Mouse (Mus musculus): ENCODE measurements around the gene Ccdc174. TPM values are rescaled to one million over a fixed set of nuclear protein-coding genes. Genes with fewer than 3 reads are reported as not detected.
"Not testable (repeated sequence)": the region's sequence is repeated elsewhere in the genome, so short reads cannot be mapped to it uniquely, and the experiment has no call there.

The Ccdc174 gene
- polyA plus RNA-seq, 1 experiment from 2014 or later = 33.4 TPM

GRCm38 (mm10) chr6:91901505-91901904 is 23.7 kb downstream of the Ccdc174 start:
- H3K27me3 ChIP-seq (ENCODE audit: control insufficient read depth, insufficient read depth, low read length) = no peaks in the 10 kb centered on the region
- H3K36me3 ChIP-seq (ENCODE audit: control insufficient read depth, insufficient read depth, low read length) = peaks cover 49% of the 10 kb centered on the region
- no peak overlapping the region for H3K27ac ChIP-seq (ENCODE audit: low read depth, low read length)
- H3K4me3 ChIP-seq (ENCODE audit: low read length) = no peak overlapping the region
- no peaks in the 10 kb centered on the region for H3K4me1 ChIP-seq (ENCODE audit: control insufficient read depth, insufficient read depth, low read length)
- no peak overlapping the region for H3K9ac ChIP-seq (ENCODE audit: low read depth, low read length)
- no peaks in the 10 kb centered on the region for H3K9me3 ChIP-seq (ENCODE audit: control insufficient read depth, low read length)
- 36% methylated on average over 5 of the region's 5 CpGs for WGBS
- ATAC-seq (ENCODE audit: low FRiP score, low TSS enrichment) = peak; percentile 39; the same call in 1 of the 2 replicates
- H3K4me2 ChIP-seq (replicated peaks; ENCODE audit: low read depth, low read length) = no peak overlapping the region

DNA sequence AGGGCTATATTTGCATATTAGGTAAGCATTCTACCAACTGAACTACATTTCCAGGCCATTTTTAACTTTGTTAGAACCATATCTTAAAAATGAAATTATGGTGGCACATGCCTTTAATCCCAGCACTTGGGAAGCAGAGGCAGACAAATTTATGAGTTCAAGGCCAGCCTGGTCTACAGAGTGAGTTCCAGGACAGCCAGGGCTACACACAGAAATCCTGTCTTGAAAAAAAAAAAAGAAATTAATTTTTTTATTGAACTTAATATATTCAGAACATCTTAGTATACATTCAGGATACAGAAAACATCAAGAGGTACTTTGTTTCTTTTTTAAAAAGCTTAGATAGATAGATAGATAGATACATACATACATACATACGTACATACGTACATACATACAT is 24.7 kb downstream of the Ccdc174 start, which contains the start of gene 4930590J08Rik:
4930590J08Rik (plus strand) TSS at position 301 of the 400 bp plus-strand sequence.
- H3K36me3 ChIP-seq (ENCODE audit: control insufficient read depth, insufficient read depth, low read length) = peaks cover 39% of the 10 kb centered on the region
- H3K4me3 ChIP-seq (ENCODE audit: low read length); H3K9ac ChIP-seq (ENCODE audit: low read depth, low read length); H3K9me3 ChIP-seq (ENCODE audit: control insufficient read depth, low read length); ATAC-seq (ENCODE audit: low FRiP score, low TSS enrichment); H3K27me3 ChIP-seq (ENCODE audit: control insufficient read depth, insufficient read depth, low read length); H3K4me1 ChIP-seq (ENCODE audit: control insufficient read depth, insufficient read depth, low read length); H3K4me2 ChIP-seq (replicated peaks; ENCODE audit: low read depth, low read length); H3K27ac ChIP-seq (ENCODE audit: low read depth, low read length): not testable (repeated sequence)
- 98% methylated on average over 2 of the region's 2 CpGs for WGBS

- H3K4me2 ChIP-seq (replicated peaks; ENCODE audit: low read depth, low read length) = no peak overlapping the region
- H3K4me3 ChIP-seq (ENCODE audit: low read length) = no peak overlapping the region
- no peaks in the 10 kb centered on the region for H3K27me3 ChIP-seq (ENCODE audit: control insufficient read depth, insufficient read depth, low read length)
- no peak overlapping the region for H3K27ac ChIP-seq (ENCODE audit: low read depth, low read length)
- H3K4me1 ChIP-seq (ENCODE audit: control insufficient read depth, insufficient read depth, low read length) = no peaks in the 10 kb centered on the region
- WGBS = 90% methylated on average over 10 of the region's 10 CpGs
- H3K9me3 ChIP-seq (ENCODE audit: control insufficient read depth, low read length) = no peaks in the 10 kb centered on the region
- ATAC-seq (ENCODE audit: low FRiP score, low TSS enrichment) = no peak
- no peaks in the 10 kb centered on the region for H3K36me3 ChIP-seq (ENCODE audit: control insufficient read depth, insufficient read depth, low read length)
- no peak overlapping the region for H3K9ac ChIP-seq (ENCODE audit: low read depth, low read length)
These were observed 36.2 kb downstream of the Ccdc174 start for GRCm38 (mm10) chr6:91914011-91914410.

- H3K4me3 ChIP-seq (ENCODE audit: low read length) = no peak overlapping the region
- H3K27me3 ChIP-seq (ENCODE audit: control insufficient read depth, insufficient read depth, low read length) = no peaks in the 10 kb centered on the region
- WGBS = 34% methylated on average over 4 of the region's 4 CpGs
- no peak overlapping the region for H3K9ac ChIP-seq (ENCODE audit: low read depth, low read length)
- H3K4me1 ChIP-seq (ENCODE audit: control insufficient read depth, insufficient read depth, low read length) = no peaks in the 10 kb centered on the region
- H3K9me3 ChIP-seq (ENCODE audit: control insufficient read depth, low read length) = no peaks in the 10 kb centered on the region
- no peak overlapping the region for H3K27ac ChIP-seq (ENCODE audit: low read depth, low read length)
- H3K4me2 ChIP-seq (replicated peaks; ENCODE audit: low read depth, low read length) = no peak overlapping the region
- no peaks in the 10 kb centered on the region for H3K36me3 ChIP-seq (ENCODE audit: control insufficient read depth, insufficient read depth, low read length)
- no peak for ATAC-seq (ENCODE audit: low FRiP score, low TSS enrichment)
These were observed 39.4 kb downstream of the Ccdc174 start for GRCm38 (mm10) chr6:91917286-91917685.

DNA sequence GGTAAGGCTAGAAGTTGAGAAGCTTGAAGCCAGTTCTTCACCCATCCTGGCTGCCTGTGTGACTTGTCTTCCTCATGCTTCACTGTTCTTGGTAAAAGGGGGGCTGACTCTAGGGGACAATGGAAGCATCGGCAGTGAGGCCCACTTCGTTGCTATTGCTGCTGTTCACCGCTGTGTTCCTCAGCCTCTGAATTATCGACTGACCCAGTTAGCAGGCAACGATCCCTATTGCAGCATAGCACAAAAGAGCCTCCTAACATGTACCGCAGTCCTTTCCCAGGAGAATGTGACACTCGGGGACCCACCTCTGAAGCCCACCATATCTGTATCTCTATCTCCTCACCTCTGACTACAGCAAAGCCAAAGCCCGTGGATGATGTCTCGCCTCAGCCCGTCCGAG is 39.9 kb downstream of the Ccdc174 start:
- H3K9me3 ChIP-seq (ENCODE audit: control insufficient read depth, low read length) = no peaks in the 10 kb centered on the region
- no peak for ATAC-seq (ENCODE audit: low FRiP score, low TSS enrichment)
- WGBS = 87% methylated on average over 11 of the region's 11 CpGs

DNA sequence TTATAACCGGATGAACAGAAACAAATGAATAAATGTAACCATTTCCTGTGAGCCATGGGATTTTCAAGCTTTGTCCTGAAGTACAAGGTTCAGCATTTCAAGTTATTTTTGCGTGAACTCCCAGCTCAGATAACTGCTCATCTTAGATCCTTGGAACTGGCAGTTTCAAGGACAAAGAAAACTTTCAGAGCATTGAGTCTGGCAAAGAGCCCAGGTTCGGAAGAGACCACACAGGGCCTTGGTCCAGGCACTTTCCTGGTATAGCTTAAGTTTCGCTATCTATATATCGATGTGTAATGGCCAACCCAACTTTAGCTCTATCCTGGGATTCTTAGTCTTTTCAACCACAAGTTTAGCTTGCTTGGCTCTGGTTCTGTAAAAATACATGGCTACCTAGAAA is 53.4 kb downstream of the Ccdc174 start:
- H3K27me3 ChIP-seq (ENCODE audit: control insufficient read depth, insufficient read depth, low read length) = no peaks in the 10 kb centered on the region
- H3K36me3 ChIP-seq (ENCODE audit: control insufficient read depth, insufficient read depth, low read length) = no peaks in the 10 kb centered on the region
- no peaks in the 10 kb centered on the region for H3K9me3 ChIP-seq (ENCODE audit: control insufficient read depth, low read length)
- H3K4me2 ChIP-seq (replicated peaks; ENCODE audit: low read depth, low read length) = no peak overlapping the region
- no peak overlapping the region for H3K4me3 ChIP-seq (ENCODE audit: low read length)
- H3K9ac ChIP-seq (ENCODE audit: low read depth, low read length) = no peak overlapping the region
- ATAC-seq (ENCODE audit: low FRiP score, low TSS enrichment) = no peak
- no peak overlapping the region for H3K27ac ChIP-seq (ENCODE audit: low read depth, low read length)
- no peaks in the 10 kb centered on the region for H3K4me1 ChIP-seq (ENCODE audit: control insufficient read depth, insufficient read depth, low read length)
- 79% methylated on average over 5 of the region's 5 CpGs for WGBS

More for the DNA sequence above, 39.9 kb downstream of the Ccdc174 start:
- H3K36me3 ChIP-seq (ENCODE audit: control insufficient read depth, insufficient read depth, low read length) = no peaks in the 10 kb centered on the region
- H3K4me2 ChIP-seq (replicated peaks; ENCODE audit: low read depth, low read length) = no peak overlapping the region
- no peaks in the 10 kb centered on the region for H3K27me3 ChIP-seq (ENCODE audit: control insufficient read depth, insufficient read depth, low read length)
- H3K9ac ChIP-seq (ENCODE audit: low read depth, low read length) = no peak overlapping the region
- H3K4me3 ChIP-seq (ENCODE audit: low read length) = no peak overlapping the region
- H3K27ac ChIP-seq (ENCODE audit: low read depth, low read length) = no peak overlapping the region
- no peaks in the 10 kb centered on the region for H3K4me1 ChIP-seq (ENCODE audit: control insufficient read depth, insufficient read depth, low read length)

DNA sequence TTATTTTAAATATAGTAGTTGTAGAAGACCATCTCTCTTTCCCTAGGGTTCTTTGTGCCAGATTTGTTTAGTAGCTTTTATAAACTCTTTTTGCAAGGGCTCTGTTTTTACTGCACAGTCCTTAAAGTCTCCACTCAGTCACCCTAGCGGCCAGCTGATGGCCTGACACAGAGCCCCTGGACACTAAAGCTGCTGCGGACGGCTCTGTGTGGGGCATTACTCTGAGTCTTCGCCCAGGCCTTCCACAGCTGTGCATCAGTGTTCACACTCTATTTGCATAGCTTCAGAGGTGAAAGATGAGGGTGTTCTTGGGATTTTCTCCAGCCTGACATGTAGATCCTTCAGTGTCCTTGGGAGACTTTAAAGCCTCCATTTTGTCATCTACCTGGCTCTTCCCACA is 60.6 kb downstream of the Ccdc174 start:
- H3K4me3 ChIP-seq (ENCODE audit: low read length) = no peak overlapping the region
- no peak overlapping the region for H3K9ac ChIP-seq (ENCODE audit: low read depth, low read length)
- ATAC-seq (ENCODE audit: low FRiP score, low TSS enrichment) = no peak
- no peak overlapping the region for H3K27ac ChIP-seq (ENCODE audit: low read depth, low read length)
- no peaks in the 10 kb centered on the region for H3K9me3 ChIP-seq (ENCODE audit: control insufficient read depth, low read length)
- H3K4me2 ChIP-seq (replicated peaks; ENCODE audit: low read depth, low read length) = no peak overlapping the region
- WGBS = 41% methylated on average over 4 of the region's 4 CpGs
- no peaks in the 10 kb centered on the region for H3K36me3 ChIP-seq (ENCODE audit: control insufficient read depth, insufficient read depth, low read length)
- H3K27me3 ChIP-seq (ENCODE audit: control insufficient read depth, insufficient read depth, low read length) = no peaks in the 10 kb centered on the region
- 0 out of 2 replicates have a peak, but pooled peaks cover 4% of the 10 kb centered on the region for H3K4me1 ChIP-seq (ENCODE audit: control insufficient read depth, insufficient read depth, low read length)

DNA sequence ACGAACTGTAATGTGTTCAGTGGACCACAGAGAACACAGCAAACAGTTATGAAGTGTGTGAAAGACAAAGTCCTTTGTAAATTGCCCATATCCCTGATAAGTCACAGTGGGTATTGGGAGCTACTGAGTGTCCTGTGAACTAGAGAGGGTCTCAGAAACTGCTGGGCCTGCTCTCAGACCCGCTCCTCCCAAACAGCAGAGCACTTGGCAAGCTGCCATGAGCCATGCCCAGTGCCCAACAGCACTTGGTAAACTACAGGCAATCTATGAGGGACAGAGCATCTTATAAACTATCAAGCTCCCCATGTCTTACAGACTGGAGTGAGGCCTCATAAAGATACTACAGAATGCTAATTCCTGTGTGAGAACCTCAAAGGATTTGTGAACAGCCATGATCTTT is 70.6 kb downstream of the Ccdc174 start:
- Histone ChIP-seq H3K4me3 (ENCODE audit: low read length) (no peak overlapping the region), H3K9ac (ENCODE audit: low read depth, low read length) (no peak overlapping the region), H3K4me2 (replicated peaks; ENCODE audit: low read depth, low read length) (no peak overlapping the region), H3K27ac (ENCODE audit: low read depth, low read length) (no peak overlapping the region), H3K36me3 (ENCODE audit: control insufficient read depth, insufficient read depth, low read length) (no peaks in the 10 kb centered on the region), H3K4me1 (ENCODE audit: control insufficient read depth, insufficient read depth, low read length) (0 out of 2 replicates have a peak, but pooled peaks cover 6% of the 10 kb centered on the region), H3K9me3 (ENCODE audit: control insufficient read depth, low read length) (no peaks in the 10 kb centered on the region), H3K27me3 (ENCODE audit: control insufficient read depth, insufficient read depth, low read length) (no peaks in the 10 kb centered on the region)
- 77% methylated on average over 2 of the region's 2 CpGs for WGBS
- ATAC-seq (ENCODE audit: low FRiP score, low TSS enrichment) = no peak
